Mouse (Mus musculus) stomach, embryonic 14.5 days (tissue): ENCODE data around the gene Efnb1. TPM values are rescaled to one million over a fixed set of nuclear protein-coding genes. Genes with fewer than 3 reads are reported as not detected.

ENCODE experiments used
- polyA plus RNA-seq: library from polyadenylated mRNA; unstranded; fragments of >200 nt; fragmentation: Nextera tagmentation; extraction: Ambion mirVana; gene quantifications from 2 replicates; pipeline ENCODE4 v1.2.1, GENCODE M21; 2014

Gene Efnb1
- polyA plus RNA-seq, 1 experiment from 2014 or later = 24.7 TPM

Other genes starting within 250 kb of the Efnb1 start
- 14.3 and 16.8 TPM in 2 replicates for gene Ophn1, start 245.1 kb upstream of the Efnb1 start, polyA plus RNA-seq
- gene Yipf6, start 199.8 kb upstream of the Efnb1 start, polyA plus RNA-seq = 24.7 and 26.0 TPM in 2 replicates
- gene Stard8, start 132.9 kb upstream of the Efnb1 start, polyA plus RNA-seq = 4.8 and 5.2 TPM in 2 replicates